In the genomic region with DNA sequence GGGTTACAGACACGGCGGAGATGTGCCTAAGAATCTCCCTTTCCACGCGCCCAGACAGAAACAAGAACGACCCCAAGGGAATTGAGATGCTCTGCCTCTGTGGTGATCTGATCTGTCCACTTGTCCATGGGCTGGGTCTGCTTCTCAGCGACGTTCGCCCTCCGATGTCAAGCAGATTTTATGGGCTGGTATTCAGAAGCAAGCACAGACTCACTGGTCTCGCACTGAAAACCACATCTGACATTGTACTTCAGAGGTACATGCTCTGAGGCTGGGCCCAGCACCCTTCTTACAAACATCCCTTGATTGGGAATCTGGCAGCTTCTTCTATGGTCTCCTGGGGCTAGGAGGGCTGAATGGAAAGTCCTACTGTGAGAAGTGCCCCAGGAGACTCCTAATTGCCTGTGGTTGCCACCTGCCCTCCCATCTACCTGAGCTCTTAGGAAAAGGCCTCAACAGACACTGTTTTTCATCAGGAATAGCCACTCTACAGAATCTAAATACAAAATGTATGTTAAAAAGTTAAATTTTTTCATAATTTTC, we compare ENCODE assay signal across 19 mouse cellular contexts. TPM values are rescaled to one million over a fixed set of nuclear protein-coding genes. Genes with fewer than 3 reads are reported as not detected.
DNase-seq lines count a peak whose midpoint lies in the region; ATAC-seq and TF ChIP-seq lines count a peak whose summit lies in the region.
"Had no signal": no experiment of that assay in that cellular context is flagged by ENCODE, and none has a peak within 500 bp of the region (broad histone marks: within the 10 kb centered on the region; RNA-seq: fewer than 3 reads in every experiment).

No protein-coding gene starts in this region.

- H3K4me1 ChIP-seq in hindbrain, embryonic 10.5 days (replicated peaks): peaks cover 18% of the 10 kb centered on the region
- H3K4me1 ChIP-seq in hindbrain, embryonic 11.5 days (replicated peaks; ENCODE audit: control insufficient read depth, insufficient read depth, low read length): no peaks in the 10 kb centered on the region
- H3K4me1 ChIP-seq in midbrain, embryonic 16.5 days (ENCODE audit: control insufficient read depth, insufficient read depth, low read length): peaks cover 12% of the 10 kb centered on the region; the same call in 1 of the 2 replicates
- H3K4me1 ChIP-seq in midbrain, embryonic 10.5 days: peaks cover 11% of the 10 kb centered on the region
- 0 out of 2 replicates have a peak, but pooled peaks cover 9% of the 10 kb centered on the region for H3K4me1 ChIP-seq in hindbrain, postnatal 0 days (ENCODE audit: insufficient read depth, low read length)
- H3K4me1 ChIP-seq: embryonic facial prominence, embryonic 12.5 days; heart, embryonic 15.5 days had no signal

- no peak overlapping the region for H3K9ac ChIP-seq in hindbrain, embryonic 11.5 days (ENCODE audit: low read depth, low read length)
- H3K9ac ChIP-seq in midbrain, embryonic 16.5 days (ENCODE audit: low read depth, low read length): no peak overlapping the region
- H3K9ac ChIP-seq in hindbrain, postnatal 0 days (replicated peaks; ENCODE audit: low read length): no peak overlapping the region
- H3K9ac ChIP-seq: embryonic facial prominence, embryonic 12.5 days; forebrain, embryonic 12.5 days; heart, embryonic 15.5 days had no signal

- H3K4me2 ChIP-seq in hindbrain, embryonic 11.5 days (replicated peaks; ENCODE audit: low read depth, low read length): no peak overlapping the region
- no peak overlapping the region for H3K4me2 ChIP-seq in midbrain, embryonic 16.5 days (ENCODE audit: low read length)
- no peak overlapping the region for H3K4me2 ChIP-seq in hindbrain, postnatal 0 days (ENCODE audit: low read depth, low read length)
- H3K4me2 ChIP-seq: embryonic facial prominence, embryonic 12.5 days; forebrain, embryonic 12.5 days; heart, embryonic 11.5 days; heart, embryonic 15.5 days had no signal

- peak overlapping the region; percentile 29; the same call in 1 of the 2 replicates for H3K27ac ChIP-seq in hindbrain, embryonic 10.5 days
- no peak overlapping the region for H3K27ac ChIP-seq in hindbrain, embryonic 11.5 days (ENCODE audit: low read depth, low read length)
- peak overlapping the region; percentile 56; the same call in 1 of the 2 replicates for H3K27ac ChIP-seq in midbrain, embryonic 16.5 days (ENCODE audit: low read length)
- no peak overlapping the region for H3K27ac ChIP-seq in midbrain, embryonic 10.5 days (replicated peaks)
- H3K27ac ChIP-seq in hindbrain, postnatal 0 days: peak overlapping the region; percentile 20; the same call in 1 of the 2 replicates
- H3K27ac ChIP-seq: embryonic facial prominence, embryonic 12.5 days; forebrain, embryonic 12.5 days; heart, embryonic 15.5 days had no signal

- H3K27me3 ChIP-seq in hindbrain, embryonic 10.5 days (ENCODE audit: insufficient read depth, poor library complexity, severe bottlenecking): no peaks in the 10 kb centered on the region
- H3K27me3 ChIP-seq in hindbrain, embryonic 11.5 days (ENCODE audit: control insufficient read depth, insufficient read depth, low read length): no peaks in the 10 kb centered on the region
- H3K27me3 ChIP-seq in midbrain, embryonic 16.5 days (ENCODE audit: control insufficient read depth, insufficient read depth, low read depth, low read length): no peaks in the 10 kb centered on the region
- no peaks in the 10 kb centered on the region for H3K27me3 ChIP-seq in midbrain, embryonic 10.5 days (ENCODE audit: low read depth, poor library complexity, severe bottlenecking)
- H3K27me3 ChIP-seq in hindbrain, postnatal 0 days (ENCODE audit: insufficient read depth, low read length): no peaks in the 10 kb centered on the region
- H3K27me3 ChIP-seq: embryonic facial prominence, embryonic 12.5 days; forebrain, embryonic 12.5 days; heart, embryonic 15.5 days had no signal

- no peak for DNase-seq in hindbrain, embryonic 10.5 days (ENCODE audit: low spot score)
- no peak for DNase-seq in hindbrain, embryonic 11.5 days (ENCODE audit: low spot score)
- no peak for DNase-seq in midbrain, embryonic 10.5 days (ENCODE audit: low spot score)
- no peak for DNase-seq in hindbrain, postnatal 0 days (ENCODE audit: low spot score)
- no peak for DNase-seq in cerebellum, postnatal 4 days (ENCODE audit: low spot score in 2 of 2)
- no peak for DNase-seq in right cerebral cortex, postnatal 4 days
- DNase-seq: adrenal gland, adult 2 months; adrenal gland, postnatal 25 days; gastrocnemius, postnatal 14 days; heart, postnatal 14 days had no signal

- H3K4me3 ChIP-seq in hindbrain, embryonic 10.5 days: no peak overlapping the region
- H3K4me3 ChIP-seq in hindbrain, embryonic 11.5 days (ENCODE audit: low read depth, low read length): no peak overlapping the region
- H3K4me3 ChIP-seq in midbrain, embryonic 16.5 days (ENCODE audit: low read depth, low read length): no peak overlapping the region
- no peak overlapping the region for H3K4me3 ChIP-seq in midbrain, embryonic 10.5 days
- no peak overlapping the region for H3K4me3 ChIP-seq in hindbrain, postnatal 0 days (ENCODE audit: low read length)
- H3K4me3 ChIP-seq: embryonic facial prominence, embryonic 12.5 days; forebrain, embryonic 12.5 days; heart, embryonic 15.5 days had no signal

- 78% methylated on average over 10 of the region's 10 CpGs for WGBS in hindbrain, embryonic 10.5 days
- WGBS in hindbrain, embryonic 11.5 days: 82% methylated on average over 10 of the region's 10 CpGs
- 74% methylated on average over 10 of the region's 10 CpGs for WGBS in midbrain, embryonic 16.5 days
- WGBS in midbrain, embryonic 10.5 days: 86% methylated on average over 10 of the region's 10 CpGs
- 52% methylated on average over 10 of the region's 10 CpGs for WGBS in hindbrain, postnatal 0 days

- no peaks in the 10 kb centered on the region for H3K9me3 ChIP-seq in hindbrain, embryonic 10.5 days
- H3K9me3 ChIP-seq in hindbrain, embryonic 11.5 days (ENCODE audit: control insufficient read depth, low read length): no peaks in the 10 kb centered on the region
- no peaks in the 10 kb centered on the region for H3K9me3 ChIP-seq in midbrain, embryonic 16.5 days (replicated peaks; ENCODE audit: control insufficient read depth, low read length, poor library complexity, severe bottlenecking)
- no peaks in the 10 kb centered on the region for H3K9me3 ChIP-seq in midbrain, embryonic 10.5 days (replicated peaks)
- no peaks in the 10 kb centered on the region for H3K9me3 ChIP-seq in hindbrain, postnatal 0 days (ENCODE audit: low read length)
- H3K9me3 ChIP-seq: embryonic facial prominence, embryonic 12.5 days; forebrain, embryonic 12.5 days; heart, embryonic 15.5 days had no signal

- no peak for ATAC-seq in hindbrain, embryonic 11.5 days (ENCODE audit: low FRiP score)
- no peak for ATAC-seq in midbrain, embryonic 16.5 days
- ATAC-seq in hindbrain, postnatal 0 days: no peak
- ATAC-seq: forebrain, embryonic 16.5 days; inflammation-experienced regulatory T-cells, adult 6 months; intestine, postnatal 0 days had no signal

- no peaks in the 10 kb centered on the region for H3K36me3 ChIP-seq in hindbrain, embryonic 10.5 days
- H3K36me3 ChIP-seq in hindbrain, embryonic 11.5 days (ENCODE audit: control insufficient read depth, insufficient read depth, low read length): no peaks in the 10 kb centered on the region
- no peaks in the 10 kb centered on the region for H3K36me3 ChIP-seq in midbrain, embryonic 16.5 days (ENCODE audit: control insufficient read depth, insufficient read depth, low read length)
- H3K36me3 ChIP-seq in midbrain, embryonic 10.5 days: no peaks in the 10 kb centered on the region
- H3K36me3 ChIP-seq in hindbrain, postnatal 0 days (ENCODE audit: insufficient read depth, low read length): no peaks in the 10 kb centered on the region
- H3K36me3 ChIP-seq: embryonic facial prominence, embryonic 12.5 days; forebrain, embryonic 12.5 days; heart, embryonic 15.5 days had no signal

- no peak for TF ChIP-seq CTCF in hindbrain, postnatal 0 days (IDR thresholded peaks at IDR 0.05; ENCODE audit: low read depth)

RNA-seq across cellular contexts. Expression of gene Spock1, which starts 51.8 kb away (rescaled TPM):
- 5.4 and 10.3 TPM in 2 replicates for polyA plus RNA-seq in hindbrain, embryonic 10.5 days (2016; fragmentation: Nextera tagmentation; extraction: Ambion mirVana)
- 17.0 and 19.0 TPM in 2 replicates for polyA plus RNA-seq in hindbrain, embryonic 11.5 days (2014; fragmentation: Nextera tagmentation; extraction: Ambion mirVana)
- 76.1 and 81.8 TPM in 2 replicates for polyA plus RNA-seq in midbrain, embryonic 16.5 days (2015; fragmentation: Nextera tagmentation; extraction: Ambion mirVana)
- 5.0 and 12.2 TPM in 2 replicates for polyA plus RNA-seq in midbrain, embryonic 10.5 days (2016; fragmentation: Nextera tagmentation; extraction: Ambion mirVana)
- 101 and 118 TPM in 2 replicates for total RNA-seq in hindbrain, postnatal 0 days (2014; rRNA removed)
- polyA plus RNA-seq in hindbrain, postnatal 0 days (2015; fragmentation: Nextera tagmentation; extraction: Ambion mirVana): 72.1 and 80.3 TPM in 2 replicates
- total RNA-seq: hematopoietic stem cell, adult 5-6 weeks had no signal
- polyA plus RNA-seq: inflammation-experienced regulatory T-cells, adult 6 months had no signal

Comparison
In these comparisons a context has a peak if more than half of its experiments do, and no peak if none do; other contexts are left out.
1. H3K27ac ChIP-seq: peak in hindbrain, embryonic 10.5 days (single experiment), midbrain, embryonic 16.5 days (single experiment) and hindbrain, postnatal 0 days (single experiment); none in hindbrain, embryonic 11.5 days (single experiment) and midbrain, embryonic 10.5 days (single experiment).